Mouse (Mus musculus): Measurements from ENCODE around the gene Rnf144a. TPM values are rescaled to one million over a fixed set of nuclear protein-coding genes. Genes with fewer than 3 reads are reported as not detected.

The Rnf144a gene
- polyA plus RNA-seq, 1 experiment from 2014 or later: 11.3 TPM

DNA sequence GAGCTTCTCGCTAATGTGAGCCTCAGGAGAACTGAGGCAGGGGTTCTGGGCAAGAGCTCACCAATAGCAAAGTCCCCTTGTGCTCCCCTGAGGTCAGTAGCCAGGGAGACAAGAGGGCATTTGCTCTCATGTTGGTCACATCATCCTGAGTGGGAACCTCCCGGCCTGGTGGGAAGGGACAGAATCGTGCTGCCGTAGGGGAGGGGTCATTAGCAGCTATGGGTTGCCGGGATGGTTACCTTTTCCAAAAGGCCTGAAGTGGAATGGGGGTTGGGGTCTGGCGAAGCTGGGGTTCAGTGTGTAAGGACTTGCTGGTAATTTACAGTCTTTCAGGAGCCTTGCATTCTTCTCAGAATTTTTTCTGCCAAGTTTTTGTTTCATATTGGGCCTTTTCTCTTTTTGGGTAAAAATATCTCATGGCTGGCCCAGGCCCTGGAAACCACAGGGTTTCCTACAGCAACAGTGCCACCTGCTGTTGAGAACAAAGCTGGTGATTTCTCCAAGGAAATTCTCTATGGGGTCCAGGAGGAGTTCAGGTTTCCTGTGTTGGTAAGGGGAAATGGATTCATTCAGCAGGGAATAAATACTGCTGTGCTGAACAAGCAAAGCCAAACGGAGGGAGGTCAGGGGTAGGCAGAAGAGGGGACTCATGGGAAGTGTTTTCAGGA lies 137.9 kb downstream of the Rnf144a start:
- H3K27me3 ChIP-seq (replicated peaks): no peaks in the 10 kb centered on the region
- H3K4me2 ChIP-seq: no peak overlapping the region
- H3K27ac ChIP-seq (replicated peaks): no peak overlapping the region
- no peak overlapping the region for H3K4me3 ChIP-seq
- H3K9me3 ChIP-seq: no peaks in the 10 kb centered on the region
- no peak overlapping the region for H3K9ac ChIP-seq
- no peaks in the 10 kb centered on the region for H3K36me3 ChIP-seq
- H3K4me1 ChIP-seq: no peaks in the 10 kb centered on the region
- WGBS: 41% methylated on average over 7 of the region's 7 CpGs
- ATAC-seq (ENCODE audit: extremely low read depth, insufficient number of reproducible peaks, low FRiP score, low TSS enrichment): no peak

DNA sequence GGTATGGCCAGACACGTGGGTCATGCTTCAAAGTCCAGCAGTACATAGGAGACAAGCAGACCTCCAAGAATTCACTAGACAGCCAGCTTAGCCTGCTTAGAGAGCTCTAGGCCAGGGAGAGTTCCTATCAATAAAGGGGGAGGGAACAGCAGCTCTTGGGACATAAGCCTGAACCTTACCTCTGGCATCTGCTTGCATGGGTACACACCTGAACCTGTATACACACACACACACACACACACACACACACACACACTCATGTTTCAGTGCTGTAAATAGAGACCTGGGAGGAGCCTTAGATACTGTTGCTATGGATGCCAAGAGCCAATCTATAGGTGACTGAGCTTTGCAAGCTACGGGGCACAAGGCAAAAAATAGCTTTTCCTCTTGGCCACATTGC lies 138.5 kb downstream of the Rnf144a start:
- Histone ChIP-seq H3K27me3 (replicated peaks) (no peaks in the 10 kb centered on the region), H3K4me3 (no peak overlapping the region), H3K4me1 (no peaks in the 10 kb centered on the region), H3K27ac (replicated peaks) (no peak overlapping the region), H3K9ac (no peak overlapping the region), H3K4me2 (no peak overlapping the region), H3K36me3 (no peaks in the 10 kb centered on the region), H3K9me3 (no peaks in the 10 kb centered on the region)
- ATAC-seq (ENCODE audit: extremely low read depth, insufficient number of reproducible peaks, low FRiP score, low TSS enrichment): no peak
- 57% methylated on average over 2 of the region's 2 CpGs for WGBS

Small RNAs within 50 kb of the gene (microRNA-seq; reads per million reads assigned to microRNA genes)
- gene Mir6538: 9.2 reads per million, percentile 26 among the genes with 10 or more reads in this experiment

Other genes starting within 250 kb of the Rnf144a start
- gene Rsad2, start 41.2 kb upstream of the Rnf144a start, polyA plus RNA-seq (2015; fragmentation: Nextera tagmentation; extraction: Ambion mirVana): 1.2 and 2.0 TPM in 2 replicates
- gene Cmpk2, start 54.0 kb upstream of the Rnf144a start, polyA plus RNA-seq (2015; fragmentation: Nextera tagmentation; extraction: Ambion mirVana): 3.0 and 3.5 TPM in 2 replicates